Mouse (Mus musculus) limb, embryonic 14.5 days (tissue): ENCODE measurements around the gene Wdr95. TPM values are rescaled to one million over a fixed set of nuclear protein-coding genes. Genes with fewer than 3 reads are reported as not detected.

Experiments
- ATAC-seq: fragments of 200-750 bp; cut with Nextera tagmentation; 2 replicates; pipeline ENCODE4 v1.8.0; 2017; ENCODE audit warnings: low read depth, moderate number of reproducible peaks, moderate TSS enrichment; ENCODE audit not compliant: low FRiP score
- DNase-seq: peaks from one replicate; pipeline ENCODE4 v3.0.0-alpha.2; 2015; ENCODE audit warnings: low spot score
- H3K27ac ChIP-seq: fragments of 300-500 bp; sonication (generic); replicated peaks from 2 replicates; pipeline ENCODE4 v1.5.1; 2014; ENCODE audit warnings: low read depth, mild to moderate bottlenecking, low read length, moderate library complexity, mixed read lengths
- H3K27me3 ChIP-seq: fragments of 300-500 bp; sonication (generic); 2 replicates; pipeline ENCODE4 v1.6.1; 2014; ENCODE audit warnings: low read length, mixed read lengths; ENCODE audit not compliant: control insufficient read depth, insufficient read depth
- H3K36me3 ChIP-seq: fragments of 300-500 bp; sonication (generic); 2 replicates; pipeline ENCODE4 v1.6.1; 2014; ENCODE audit warnings: mild to moderate bottlenecking, low read length, moderate library complexity, mixed read lengths; ENCODE audit not compliant: control insufficient read depth, insufficient read depth
- H3K4me1 ChIP-seq: fragments of 300-500 bp; sonication (generic); 2 replicates; pipeline ENCODE4 v1.6.1; 2014; ENCODE audit warnings: antibody characterized with exemption, low read length, mixed read lengths; ENCODE audit not compliant: control insufficient read depth, insufficient read depth
- H3K4me2 ChIP-seq: fragments of 300-500 bp; sonication (generic); replicated peaks from 2 replicates; pipeline ENCODE4 v1.6.1; 2014; ENCODE audit warnings: low read depth, mild to moderate bottlenecking, low read length, moderate library complexity; ENCODE audit not compliant: severe bottlenecking
- H3K4me3 ChIP-seq: fragments of 300-500 bp; sonication (generic); replicated peaks from 2 replicates; pipeline ENCODE4 v1.5.1; 2014; ENCODE audit warnings: low read length
- H3K9ac ChIP-seq: fragments of 300-500 bp; sonication (generic); 2 replicates; pipeline ENCODE4 v1.6.1; 2014; ENCODE audit warnings: mild to moderate bottlenecking, low read depth, low read length, moderate library complexity; ENCODE audit not compliant: severe bottlenecking
- H3K9me3 ChIP-seq: fragments of 300-500 bp; sonication (generic); 2 replicates; pipeline ENCODE4 v1.6.1; 2016; ENCODE audit warnings: low read length; ENCODE audit not compliant: control insufficient read depth
- POLR2A ChIP-seq: fragments of 200-500 bp; IDR thresholded peaks from 2 replicates; pipeline ENCODE4 v1.8.0; 2012; ENCODE audit warnings: inconsistent platforms, mild to moderate bottlenecking, moderate library complexity, borderline replicate concordance; ENCODE audit not compliant: insufficient read depth, insufficient read length; ENCODE audit errors: extremely low read depth
- WGBS: fragments of 180-500 bp; shearing (Covaris S2); extraction: QIAGEN DNeasy Blood & Tissue Kit; methylation state at CpG from one replicate; pipeline ENCODE4 v1.1.7; 2014; 5-methylcytosine and 5-hydroxymethylcytosine counted together
- polyA plus RNA-seq, 2 experiments: library from polyadenylated mRNA; depleted of rRNA in 1 of 2; stranded (reverse) in 1 of 2; unstranded in 1 of 2; fragments of >200 nt; fragmentation: Nextera tagmentation in 1 of 2; extraction: Ambion mirVana in 1 of 2; gene quantifications; 2 replicates each; pipeline versions ENCODE4 v1.2.1 to v1.2.3; 2012 to 2014

Wdr95 gene
- polyA plus RNA-seq, 2 experiments: 0.07 to 0.18 TPM

DNA sequence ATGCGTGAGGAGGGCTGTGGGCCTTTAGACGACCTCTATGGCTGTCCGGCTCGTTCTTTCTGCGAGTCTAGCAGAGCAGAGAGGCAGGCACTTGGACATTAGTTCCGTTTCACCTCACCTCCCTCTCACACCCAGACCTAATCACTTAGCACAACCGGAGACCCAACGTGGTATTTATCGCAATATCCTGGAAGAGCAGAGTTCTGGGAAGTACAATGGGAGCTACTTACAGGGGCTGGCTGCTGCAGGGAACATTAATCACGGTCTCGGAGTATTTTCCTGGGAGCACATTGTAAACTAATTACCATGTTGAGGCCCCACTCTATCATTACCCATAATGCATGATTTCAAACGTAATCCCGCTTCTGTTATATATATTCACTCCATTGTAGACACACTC lies 18.2 kb upstream of the Wdr95 start:
- DNase-seq: no peak
- WGBS: 70% methylated on average over 13 of the region's 13 CpGs
- Histone ChIP-seq H3K27ac (no peak overlapping the region), H3K9ac (no peak overlapping the region), H3K27me3 (no peaks in the 10 kb centered on the region), H3K36me3 (no peaks in the 10 kb centered on the region), H3K4me1 (peaks cover 19% of the 10 kb centered on the region), H3K4me3 (no peak overlapping the region), H3K4me2 (no peak overlapping the region), H3K9me3 (no peaks in the 10 kb centered on the region)
- no peak for ATAC-seq
- TF ChIP-seq POLR2A: no peak

DNA sequence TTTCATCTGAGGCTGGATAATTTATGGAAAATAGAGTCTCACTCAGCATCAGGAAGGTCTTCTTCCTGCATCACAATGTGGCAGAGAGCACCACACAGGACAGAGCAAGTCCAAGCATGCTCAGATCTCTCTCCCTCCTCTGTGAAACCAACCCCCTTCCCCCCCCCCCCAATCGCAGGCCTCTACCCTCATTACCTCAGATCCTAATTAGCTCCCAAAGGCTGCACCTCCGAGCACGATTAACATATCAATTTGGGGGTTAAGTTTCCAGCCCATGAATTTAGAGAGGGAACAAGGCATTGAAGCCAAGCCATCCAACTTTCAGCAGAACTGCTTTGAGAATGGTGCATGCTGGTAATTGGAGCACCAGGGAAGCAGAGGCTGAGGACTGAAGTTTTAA lies 15.8 kb upstream of the Wdr95 start:
- H3K9ac ChIP-seq: no peak overlapping the region
- no peaks in the 10 kb centered on the region for H3K9me3 ChIP-seq
- H3K36me3 ChIP-seq: no peaks in the 10 kb centered on the region
- no peak for DNase-seq
- no peak for ATAC-seq
- H3K27ac ChIP-seq: no peak overlapping the region
- WGBS: 22% methylated on average over 3 of the region's 3 CpGs
- H3K27me3 ChIP-seq: no peaks in the 10 kb centered on the region
- H3K4me1 ChIP-seq: peaks cover 19% of the 10 kb centered on the region
- H3K4me2 ChIP-seq: no peak overlapping the region
- no peak for TF ChIP-seq POLR2A
- H3K4me3 ChIP-seq: no peak overlapping the region

DNA sequence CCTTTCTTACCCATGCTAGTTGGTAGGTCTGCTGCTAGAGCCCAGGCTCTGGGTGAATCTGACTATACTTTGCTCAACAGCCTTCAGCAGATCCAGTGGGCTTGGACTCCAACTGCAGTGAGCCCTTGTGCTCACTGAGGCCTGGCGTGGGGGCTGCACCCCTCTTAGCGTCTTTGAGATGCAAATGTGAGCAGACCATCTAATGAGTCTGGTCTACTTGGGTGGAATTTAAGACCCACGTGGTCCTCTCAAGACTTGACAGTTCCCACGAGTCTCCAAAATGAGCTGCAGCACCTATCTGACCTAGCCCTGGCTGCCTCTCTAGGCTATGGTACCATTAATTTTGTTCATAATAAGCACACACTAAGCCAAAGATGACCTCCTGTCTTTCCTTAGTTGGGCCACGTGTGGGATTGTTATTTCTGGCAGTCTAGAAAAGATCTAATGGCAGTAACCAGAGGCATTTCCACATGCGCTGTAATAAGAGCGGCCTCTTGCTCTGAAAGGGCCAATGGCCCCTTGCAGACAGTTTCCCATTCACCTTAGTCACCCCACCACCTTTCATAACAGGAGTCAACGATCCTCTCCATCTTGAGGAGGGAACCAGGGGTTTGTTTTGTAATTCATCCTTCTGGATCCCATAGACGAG lies 14.9 kb upstream of the Wdr95 start:
- DNase-seq (no peak), ATAC-seq (no peak)
- H3K36me3 ChIP-seq: no peaks in the 10 kb centered on the region
- H3K9ac ChIP-seq: no peak overlapping the region
- H3K27me3 ChIP-seq: no peaks in the 10 kb centered on the region
- H3K9me3 ChIP-seq: no peaks in the 10 kb centered on the region
- peak overlapping the region; percentile 39 for H3K4me2 ChIP-seq
- H3K27ac ChIP-seq: peak overlapping the region; percentile 73
- WGBS: 33% methylated on average over 9 of the region's 9 CpGs
- peaks cover 19% of the 10 kb centered on the region for H3K4me1 ChIP-seq
- TF ChIP-seq POLR2A: no peak
- no peak overlapping the region for H3K4me3 ChIP-seq

DNA sequence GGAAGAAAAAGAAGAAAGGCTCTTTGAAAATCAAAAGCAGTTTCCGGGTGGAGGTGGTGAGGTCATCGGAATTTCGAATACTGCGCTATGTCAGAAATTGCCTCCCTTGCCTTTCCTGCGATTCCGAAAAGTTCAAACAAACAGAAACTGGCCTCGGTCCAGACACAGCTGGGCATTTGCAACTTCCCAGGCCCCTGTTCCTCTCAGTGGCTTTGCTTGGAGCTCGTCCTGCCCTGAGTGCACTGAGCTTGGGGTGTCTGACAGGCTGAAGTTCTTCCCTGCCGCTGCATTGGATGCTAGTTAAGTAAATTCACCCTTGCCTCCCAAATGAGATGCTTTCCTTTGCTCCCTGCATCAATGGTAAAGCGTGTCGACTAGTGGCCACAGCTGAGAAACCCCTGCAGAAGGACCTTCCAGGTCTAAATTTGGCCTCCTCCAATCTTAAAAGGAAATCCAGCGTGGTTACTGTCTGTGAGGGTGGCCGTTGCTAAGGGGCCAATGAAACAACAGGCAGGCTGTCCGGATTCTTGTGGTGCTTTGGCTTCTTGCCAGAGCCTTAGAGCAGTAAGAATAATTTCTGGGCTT lies 14.3 kb upstream of the Wdr95 start:
- Histone ChIP-seq H3K4me1 (peaks cover 19% of the 10 kb centered on the region), H3K4me2 (peak overlapping the region; percentile 39), H3K9ac (peak overlapping the region; percentile 29; the same call in 1 of the 2 replicates), H3K36me3 (no peaks in the 10 kb centered on the region), H3K9me3 (no peaks in the 10 kb centered on the region), H3K27ac (peak overlapping the region; percentile 73), H3K27me3 (no peaks in the 10 kb centered on the region), H3K4me3 (no peak overlapping the region)
- peak; percentile 85 for DNase-seq
- no peak for TF ChIP-seq POLR2A
- ATAC-seq: peak; percentile 83
- 6% methylated on average over 14 of the region's 14 CpGs for WGBS

DNA sequence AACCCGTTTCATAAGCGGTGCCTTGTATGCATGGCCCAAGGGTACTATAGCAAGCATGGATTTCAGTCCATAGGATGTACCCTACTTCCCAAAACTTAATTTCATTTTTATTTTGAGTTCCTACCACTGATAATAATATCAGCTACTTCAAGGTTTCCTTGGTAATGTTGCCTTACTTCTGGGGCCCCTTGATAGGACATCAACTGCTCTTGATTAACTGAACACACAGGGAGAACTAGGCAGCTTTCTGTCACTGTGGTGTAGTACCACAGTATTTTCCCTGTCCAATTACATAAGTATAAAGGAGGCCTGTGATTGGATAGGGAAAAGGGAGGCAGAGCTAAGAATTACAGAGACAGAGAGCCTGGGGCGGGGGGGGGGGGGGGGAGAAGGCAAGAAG lies 13.6 kb upstream of the Wdr95 start:
- DNase-seq (no peak), ATAC-seq (no peak)
- Histone ChIP-seq H3K9ac (no peak overlapping the region), H3K36me3 (no peaks in the 10 kb centered on the region), H3K4me3 (no peak overlapping the region), H3K4me2 (no peak overlapping the region), H3K4me1 (peaks cover 19% of the 10 kb centered on the region), H3K9me3 (no peaks in the 10 kb centered on the region), H3K27ac (0 out of 2 replicates have a peak overlapping the region, but pooled peaks have one; percentile 73), H3K27me3 (no peaks in the 10 kb centered on the region)
- 39% methylated on average over 3 of the region's 3 CpGs for WGBS
- TF ChIP-seq POLR2A: no peak
